Mouse (Mus musculus): Measurements from ENCODE around the gene Fermt3.

Fermt3 gene

GRCm38 (mm10) chr19:6969665-6970381 lies 49.4 kb downstream of the Fermt3 start:
- DNase-seq: peak; percentile 89

- no peak for DNase-seq
These were observed 50.0 kb downstream of the Fermt3 start for GRCm38 (mm10) chr19:6969291-6969664.

DNA sequence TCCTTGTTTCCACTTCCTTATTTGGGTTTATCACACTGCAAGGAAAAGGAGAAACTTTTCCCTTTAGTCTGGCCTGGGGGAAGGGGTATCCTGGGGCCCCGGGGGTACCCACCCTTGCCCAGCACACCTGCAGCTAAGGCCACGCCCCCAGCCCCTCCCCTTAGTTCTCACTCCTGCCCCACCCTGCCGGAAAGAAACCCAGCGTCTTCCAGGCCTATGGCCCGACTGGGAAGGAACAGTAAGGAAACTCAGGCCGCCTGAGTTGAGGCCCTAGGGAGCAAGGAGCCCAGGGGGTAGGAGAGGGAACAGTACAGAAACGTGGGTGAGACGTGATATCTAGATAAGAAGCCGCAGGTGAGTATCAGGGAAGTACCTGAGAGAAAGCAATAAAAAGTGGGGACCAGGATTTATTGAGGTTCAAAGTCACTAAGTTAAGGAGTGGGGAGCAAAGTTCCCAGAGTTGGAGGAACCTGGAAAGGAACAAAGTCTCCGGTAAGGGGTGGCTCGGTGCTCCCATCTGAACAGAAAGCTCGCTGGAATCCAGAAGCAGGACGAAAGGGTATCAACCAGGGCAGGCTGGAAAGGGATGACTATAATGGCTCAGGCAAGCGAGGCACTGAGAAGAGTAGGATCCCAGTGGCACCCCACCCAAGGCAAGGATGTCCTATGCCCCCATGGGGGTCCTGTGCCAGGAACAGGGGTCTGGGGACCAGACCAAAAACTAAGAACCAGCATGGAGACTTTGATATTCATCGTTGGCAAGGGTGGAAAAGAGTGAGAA lies 50.6 kb downstream of the Fermt3 start:
- DNase-seq: peak; percentile 66

GRCm38 (mm10) chr19:6956461-6956860 lies 62.8 kb downstream of the Fermt3 start:
- DNase-seq: no peak

DNA sequence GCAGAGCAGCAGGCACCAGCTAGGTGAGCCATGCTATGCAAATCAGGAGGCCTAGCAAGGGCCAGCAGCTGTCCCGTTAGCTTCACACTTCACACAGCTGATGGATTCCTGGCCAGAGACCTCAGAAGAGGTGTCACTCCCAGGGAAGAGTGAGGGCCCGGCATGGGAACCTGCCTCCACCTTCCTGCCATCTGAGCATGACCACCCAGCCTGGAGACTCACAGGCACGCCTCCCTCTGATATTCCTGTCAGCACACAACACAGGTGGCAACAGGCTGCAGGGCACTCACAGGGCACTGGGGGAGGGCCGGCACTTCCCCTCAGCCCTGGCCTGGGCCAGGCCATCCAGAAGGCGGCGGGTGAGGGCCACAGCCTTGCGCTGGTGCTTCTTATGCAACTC lies 63.8 kb downstream of the Fermt3 start:
- no peak for DNase-seq

- DNase-seq: peak; percentile 78
These were observed 65.2 kb downstream of the Fermt3 start for GRCm38 (mm10) chr19:6954046-6954445.

GRCm38 (mm10) chr19:6952712-6953037 lies 66.6 kb downstream of the Fermt3 start:
- peak; percentile 74 for DNase-seq

GRCm38 (mm10) chr19:6951994-6952711 lies 67.1 kb downstream of the Fermt3 start:
- peak; percentile 92 for DNase-seq

- DNase-seq: peak; percentile 97
These were observed 67.8 kb downstream of the Fermt3 start for GRCm38 (mm10) chr19:6951381-6951968.

DNA sequence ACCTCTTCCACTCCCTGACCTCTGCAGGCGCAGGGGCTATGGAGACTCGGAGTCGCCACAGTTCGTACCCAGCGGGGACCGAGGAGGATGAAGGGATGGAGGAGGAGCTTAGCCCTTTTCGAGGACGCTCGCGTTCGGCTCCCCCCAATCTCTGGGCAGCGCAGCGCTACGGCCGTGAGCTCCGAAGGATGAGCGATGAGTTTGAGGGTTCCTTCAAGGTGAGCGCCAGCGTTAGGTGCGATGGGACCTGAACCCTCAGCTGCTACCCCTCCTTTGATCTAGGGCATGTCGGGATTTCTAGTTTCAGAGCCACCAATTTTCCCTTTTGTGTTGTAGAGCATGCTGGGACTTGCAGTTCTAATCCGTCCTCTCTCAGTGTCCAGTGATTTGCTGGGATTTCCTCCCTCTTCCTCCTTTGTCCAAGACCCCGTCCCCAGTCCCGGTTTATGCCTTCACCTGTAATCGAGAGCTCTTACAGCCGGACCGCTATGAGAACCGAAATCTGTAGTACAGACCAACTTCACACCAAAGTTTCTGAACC lies 68.6 kb downstream of the Fermt3 start:
- DNase-seq: peak; percentile 72

- no peak for DNase-seq
These were observed 69.3 kb downstream of the Fermt3 start for GRCm38 (mm10) chr19:6949951-6950350.

DNA sequence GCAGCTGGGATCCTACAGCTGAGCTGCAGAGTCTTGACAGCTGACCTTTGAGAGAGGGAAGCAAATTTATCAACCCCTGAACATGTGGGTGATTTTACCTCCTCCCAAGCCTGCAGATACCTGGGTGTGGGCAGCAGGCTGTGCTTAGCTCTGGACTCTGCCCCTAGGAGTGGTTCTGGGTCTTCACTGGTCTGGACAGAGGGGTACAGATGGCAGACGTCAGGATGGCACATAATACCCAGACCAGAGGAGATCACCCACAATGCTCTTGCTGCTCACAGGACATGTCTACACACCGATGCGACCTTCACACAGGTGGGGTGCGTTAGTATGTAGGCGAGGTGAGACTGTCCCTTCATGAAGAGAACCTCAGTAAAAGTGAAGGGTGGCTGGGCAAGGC lies 69.7 kb downstream of the Fermt3 start:
- DNase-seq: no peak
